Mouse (Mus musculus) adrenal gland, adult (tissue): Measurements from ENCODE around the gene Pitpnm2.

Source experiments
- DNase-seq, 2 experiments: peaks; one replicate each; pipeline ENCODE4 v3.0.0; 2022 to 2023; ENCODE audit warnings: low spot score in 1 of 2; ENCODE audit not compliant: inconsistent age in 2 of 2

Gene Pitpnm2

DNA sequence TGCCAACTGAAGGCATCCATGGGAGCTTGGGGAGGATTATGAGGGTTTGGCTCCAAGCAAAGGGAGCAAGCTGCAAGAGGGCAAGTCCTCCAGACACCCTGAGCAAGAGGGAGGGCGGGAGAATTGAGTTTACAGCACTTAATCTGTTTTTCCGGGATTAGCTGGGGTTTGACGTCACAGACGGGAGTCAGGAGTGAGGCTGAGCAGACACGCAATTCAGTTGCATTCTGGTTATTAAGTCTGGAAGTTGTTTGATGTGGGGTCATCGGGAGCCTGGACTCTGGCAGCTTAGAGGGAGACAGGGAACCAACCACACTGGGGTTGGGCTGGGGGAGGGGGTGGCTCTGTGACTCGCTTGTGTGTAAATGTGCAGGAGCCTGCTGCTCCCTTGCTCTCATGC is 90.1 kb downstream of the Pitpnm2 start:
- peak in 1 of 2 experiments; percentile 26 for DNase-seq

- DNase-seq, result peak in 1 of 2 experiments; percentile 56
These were observed 91.3 kb downstream of the Pitpnm2 start for GRCm38 (mm10) chr5:124158305-124158704.

DNA sequence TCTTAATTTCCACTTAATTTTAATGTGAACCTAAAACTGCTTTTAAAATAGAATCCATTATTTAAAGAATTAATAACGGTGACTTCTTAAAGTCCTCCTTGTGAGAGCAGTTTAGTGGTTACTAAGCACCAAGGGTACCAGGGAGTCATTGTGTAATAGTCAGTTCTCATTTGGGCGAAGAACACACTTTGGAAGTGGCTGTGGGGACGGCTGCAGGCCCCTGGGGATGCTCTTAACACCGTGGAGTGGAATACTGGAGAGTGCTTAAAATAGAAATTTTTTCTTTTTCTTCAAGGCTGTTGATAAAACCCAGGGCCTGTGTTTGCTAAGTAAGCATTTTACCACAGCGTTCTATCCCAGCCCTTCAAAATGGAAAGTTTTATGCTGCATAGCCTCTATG is 93.6 kb downstream of the Pitpnm2 start:
- no peak for DNase-seq

DNA sequence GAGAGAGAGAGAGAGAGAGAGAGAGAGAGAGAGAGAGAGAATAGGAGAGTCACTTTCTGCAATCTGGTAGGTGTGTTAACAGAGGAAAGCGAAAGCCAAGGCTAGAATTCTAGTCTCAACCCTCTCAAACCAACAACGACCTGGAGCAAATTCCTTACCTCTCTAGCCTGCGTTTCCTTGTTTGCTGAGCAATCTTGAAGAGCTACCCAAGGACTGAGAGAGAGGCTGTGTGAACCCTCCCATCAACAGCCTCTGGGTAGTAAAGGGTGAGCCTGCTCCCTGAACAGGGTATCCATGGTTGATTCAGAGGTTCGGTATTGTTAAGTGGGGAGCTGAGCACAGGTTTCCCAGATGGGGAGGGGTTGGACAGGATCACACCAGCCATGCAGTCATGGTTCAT is 96.8 kb downstream of the Pitpnm2 start:
- no peak for DNase-seq

DNA sequence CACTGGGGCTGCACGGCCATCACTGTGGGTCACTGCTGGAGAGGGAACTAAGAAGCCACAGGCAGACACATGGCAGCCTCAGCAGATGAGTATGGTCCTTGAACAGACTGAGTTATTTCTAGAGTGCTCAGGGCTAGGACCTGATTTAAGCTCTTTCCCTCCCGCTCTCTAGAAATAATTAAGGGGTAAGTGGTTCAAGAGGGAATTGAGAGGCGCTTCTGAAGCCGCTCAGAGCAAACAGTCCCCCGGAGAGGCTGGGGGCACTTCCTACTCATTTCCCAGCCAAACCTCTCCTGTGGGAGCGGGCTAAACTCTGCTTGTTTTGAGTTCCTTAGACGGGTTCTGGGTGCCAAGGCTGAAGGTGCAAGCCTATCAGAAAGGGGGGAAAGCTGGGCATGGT is 98.7 kb downstream of the Pitpnm2 start:
- no peak for DNase-seq

- peak in 1 of 2 experiments; percentile 44 for DNase-seq
These were observed 100.5 kb downstream of the Pitpnm2 start for GRCm38 (mm10) chr5:124149028-124149427.

DNA sequence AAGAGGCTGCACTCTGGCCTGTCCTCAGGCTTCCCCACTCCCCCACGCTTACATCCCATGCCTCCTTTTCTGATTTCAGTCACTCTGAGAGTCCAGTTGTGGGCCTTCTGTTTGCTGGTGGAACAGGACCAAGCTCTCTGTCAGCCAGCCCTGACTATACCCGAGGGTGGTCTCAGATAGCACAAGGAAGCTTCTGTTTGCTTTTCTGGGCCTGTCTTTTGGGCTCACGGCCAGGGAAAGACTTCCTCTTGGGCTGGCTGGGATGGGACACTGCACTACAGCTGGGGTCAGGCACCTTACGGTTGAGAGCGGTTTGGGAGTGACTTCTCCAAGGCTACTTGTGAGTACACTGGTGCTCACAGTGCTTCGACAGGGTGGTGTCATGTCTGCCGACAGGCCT is 111.5 kb downstream of the Pitpnm2 start:
- no peak for DNase-seq

DNA sequence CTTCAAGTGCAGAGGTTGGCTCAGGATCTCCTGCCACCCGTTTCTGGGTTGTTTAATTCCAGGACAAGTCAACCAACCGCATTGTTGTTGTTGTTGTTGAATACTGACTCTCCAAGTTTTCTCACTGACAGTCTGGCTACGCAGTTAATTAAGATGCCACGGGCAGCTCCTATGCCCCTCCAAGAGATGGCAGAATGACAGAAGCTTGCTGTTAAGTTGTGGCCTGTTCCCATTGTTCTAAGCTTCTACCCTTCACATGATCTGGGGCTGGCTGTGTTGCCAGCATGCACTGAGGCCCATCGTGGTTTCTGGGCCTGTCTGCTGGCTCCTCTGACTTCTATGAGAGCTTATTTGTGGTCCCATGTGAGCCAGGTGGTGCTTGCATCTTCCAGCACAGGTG is 115.3 kb downstream of the Pitpnm2 start:
- DNase-seq, result no peak

GRCm38 (mm10) chr5:124125093-124125492 is 124.5 kb downstream of the Pitpnm2 start:
- DNase-seq, result no peak

- DNase-seq, result no peak
These were observed 127.2 kb downstream of the Pitpnm2 start for GRCm38 (mm10) chr5:124122357-124122756.

DNA sequence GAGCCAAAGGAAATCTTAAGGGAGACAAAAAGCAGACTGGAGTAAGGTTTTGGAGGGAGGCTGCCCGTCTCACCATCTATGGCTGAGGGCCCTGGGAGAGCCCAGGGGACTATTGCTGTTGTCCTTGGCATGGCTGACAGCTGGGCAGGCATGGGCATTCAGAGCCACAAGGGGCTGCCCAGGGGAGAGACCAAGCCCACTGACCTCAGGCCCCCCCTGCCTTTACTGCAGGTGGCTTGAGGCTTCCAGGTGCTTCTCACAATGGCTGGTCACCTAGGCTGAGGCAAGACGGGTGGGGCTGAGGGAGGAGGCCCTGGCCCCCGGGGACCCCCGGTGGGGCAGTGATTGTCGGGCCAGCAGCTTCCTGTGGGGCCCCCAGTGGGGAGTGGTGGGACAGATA is 130.4 kb downstream of the Pitpnm2 start:
- no peak for DNase-seq

DNA sequence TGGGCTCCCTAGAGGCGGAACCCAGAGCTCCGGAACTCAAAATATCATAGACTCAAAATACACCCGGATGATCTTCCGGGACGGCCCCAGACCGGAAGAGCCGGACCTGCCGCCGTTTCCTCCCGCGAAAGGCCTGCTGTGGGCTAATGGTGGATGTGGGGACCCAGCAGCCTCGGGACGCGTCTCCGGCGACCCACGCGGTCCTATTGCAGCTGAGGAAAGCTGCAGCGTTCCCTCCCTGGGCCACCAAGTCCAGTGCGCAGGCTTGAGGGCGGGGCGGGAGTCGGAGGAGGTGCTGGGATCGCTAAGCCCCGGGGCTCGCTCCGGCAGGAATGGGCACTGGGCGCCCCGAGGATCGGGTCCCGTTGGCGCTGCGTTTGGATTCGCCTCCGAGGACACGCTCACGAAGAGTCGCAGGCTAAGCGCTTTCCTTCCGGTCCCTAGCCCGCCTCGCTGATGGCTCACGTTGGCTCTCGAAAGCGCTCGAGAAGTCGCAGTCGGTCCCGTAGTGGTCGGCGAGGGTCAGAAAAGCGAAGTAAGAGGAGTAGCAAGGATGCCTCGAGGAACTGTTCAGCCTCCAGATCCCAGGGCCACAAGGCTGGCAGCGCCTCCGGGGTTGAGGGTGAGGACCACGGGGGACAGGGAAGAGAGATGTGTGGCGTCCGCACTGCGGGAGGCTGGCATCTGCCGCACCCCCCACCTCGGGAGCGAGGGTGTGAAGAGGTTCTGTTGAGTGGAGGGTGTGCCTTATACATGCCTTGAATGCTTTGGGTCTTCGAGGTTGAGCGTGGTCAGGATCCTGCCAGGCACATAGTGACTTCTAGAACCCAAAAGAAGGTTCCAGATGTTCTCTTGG is 133.3 kb downstream of the Pitpnm2 start, which contains the start of gene Arl6ip4:
TSS of gene Arl6ip4 (plus strand) at position 100 of the 856 bp plus-strand sequence.
- DNase-seq, result peak; percentile 76 to 92

DNA sequence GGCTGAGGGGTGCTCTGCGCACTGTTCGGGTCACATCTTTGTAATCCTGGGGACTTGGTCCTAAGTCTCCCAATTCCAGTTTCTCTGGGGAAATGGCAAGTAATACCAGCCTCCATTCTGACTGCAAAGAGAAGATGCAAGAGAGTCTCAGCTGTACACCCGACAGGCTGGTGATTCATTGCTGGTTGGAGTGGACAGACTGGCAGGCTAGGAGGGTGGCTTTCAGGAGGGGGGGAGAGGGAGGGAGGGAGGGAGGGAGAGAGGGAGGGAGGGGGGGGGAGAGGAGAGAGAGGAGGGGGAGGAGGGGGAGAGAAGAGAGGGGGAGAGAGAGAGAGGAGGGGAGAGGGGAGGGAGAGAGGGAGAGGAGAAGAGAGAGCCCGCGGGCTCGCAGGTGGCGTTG is 134.0 kb downstream of the Pitpnm2 start:
- DNase-seq, result no peak

- DNase-seq, result peak in 1 of 2 experiments; percentile 27
These were observed 135.1 kb downstream of the Pitpnm2 start for GRCm38 (mm10) chr5:124114276-124115025.

DNA sequence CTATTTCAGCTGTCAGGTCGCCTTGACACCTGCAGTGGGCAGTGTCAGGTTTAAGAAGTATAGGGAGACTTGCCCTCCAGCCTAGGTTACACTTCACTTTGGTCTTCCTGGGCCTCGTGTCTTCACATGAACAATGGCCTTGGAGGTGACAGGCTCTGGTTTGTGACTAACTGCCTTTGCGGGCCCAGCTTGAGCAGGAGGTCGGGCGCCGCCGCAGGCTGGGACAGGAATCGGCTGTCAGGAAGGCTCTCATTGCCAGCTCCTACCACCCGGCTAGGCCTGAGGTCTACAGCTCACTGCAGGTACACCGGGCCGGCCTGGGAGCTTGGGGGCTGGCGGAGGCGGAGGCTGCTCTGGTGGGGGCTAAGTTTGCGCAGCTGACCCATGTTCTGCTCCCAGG is 136.5 kb downstream of the Pitpnm2 start:
- DNase-seq, result peak; percentile 88 to 92

DNA sequence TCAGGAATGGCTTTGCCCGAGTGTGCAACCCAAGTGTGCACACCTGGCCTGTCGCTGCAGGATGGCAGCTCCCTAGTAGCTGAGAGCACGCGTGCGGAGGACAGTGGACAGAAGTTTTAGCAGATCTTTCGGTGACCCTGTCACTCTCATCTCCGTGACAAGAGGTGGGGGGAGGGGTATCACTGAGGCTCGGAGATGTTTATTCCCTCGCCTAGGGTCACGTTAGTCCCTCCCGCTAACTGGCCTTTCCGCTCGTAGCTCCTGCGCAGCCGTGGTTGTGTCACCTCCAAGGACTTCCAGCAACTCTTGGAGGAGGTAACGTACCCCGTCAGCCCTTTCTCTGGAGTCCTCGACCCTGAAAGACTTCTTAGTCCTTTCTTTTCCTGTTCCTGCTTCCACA is 137.0 kb downstream of the Pitpnm2 start:
- no peak for DNase-seq

DNA sequence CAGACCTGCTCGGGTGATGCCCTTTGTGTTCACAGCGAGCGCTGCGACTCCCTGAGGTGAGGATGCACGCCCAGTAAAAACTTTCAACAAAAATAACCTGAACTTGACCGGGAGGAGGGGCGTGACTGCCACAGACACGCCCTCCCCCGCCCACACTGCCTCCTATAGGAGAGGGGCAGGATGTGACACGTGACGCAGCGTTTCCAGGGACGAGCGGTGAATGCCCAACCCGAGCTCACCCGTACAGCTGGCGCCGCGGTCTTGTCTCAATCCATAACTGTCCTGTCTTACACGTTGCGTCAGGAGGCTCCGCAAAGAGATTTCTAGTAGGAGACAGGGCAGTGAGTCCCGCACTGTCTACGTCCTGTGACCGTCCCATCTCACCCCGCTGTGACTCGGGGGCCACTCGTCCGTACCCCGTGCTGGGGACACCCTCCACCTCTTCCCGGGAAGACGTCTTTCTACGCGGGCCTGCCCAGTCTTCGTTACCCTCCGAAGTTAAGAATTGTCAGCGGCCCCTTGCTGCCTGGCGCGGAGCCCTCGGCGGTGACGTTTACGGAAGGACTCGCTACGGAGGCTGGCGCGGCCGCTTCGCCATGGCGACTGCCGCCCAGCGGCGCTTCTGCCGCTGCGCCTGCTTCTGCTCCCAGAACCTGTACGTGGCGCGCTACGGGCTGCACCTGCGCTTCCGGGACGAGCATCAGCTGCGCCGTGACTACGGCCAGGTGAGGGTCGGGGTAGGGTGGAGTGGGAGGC is 137.6 kb downstream of the Pitpnm2 start, which contains the start of gene Ogfod2:
TSS of gene Ogfod2 (plus strand) at position 556 of the 756 bp plus-strand sequence.
- DNase-seq, result peak; percentile 95 to 98

- DNase-seq, result peak; percentile 57 to 79
These were observed 138.4 kb downstream of the Pitpnm2 start for GRCm38 (mm10) chr5:124111077-124111741.

GRCm38 (mm10) chr5:124103552-124103951 is 146.0 kb downstream of the Pitpnm2 start:
- DNase-seq, result no peak

- no peak for DNase-seq
These were observed 146.5 kb downstream of the Pitpnm2 start for GRCm38 (mm10) chr5:124103020-124103419.

GRCm38 (mm10) chr5:124102326-124102725 is 147.2 kb downstream of the Pitpnm2 start:
- no peak for DNase-seq
